Mouse (Mus musculus): Measurements from ENCODE around the gene Rps6ka2.
"Not testable (repeated sequence)": the region's sequence is repeated elsewhere in the genome, so short reads cannot be mapped to it uniquely, and the experiment has no call there.

Rps6ka2 gene

DNA sequence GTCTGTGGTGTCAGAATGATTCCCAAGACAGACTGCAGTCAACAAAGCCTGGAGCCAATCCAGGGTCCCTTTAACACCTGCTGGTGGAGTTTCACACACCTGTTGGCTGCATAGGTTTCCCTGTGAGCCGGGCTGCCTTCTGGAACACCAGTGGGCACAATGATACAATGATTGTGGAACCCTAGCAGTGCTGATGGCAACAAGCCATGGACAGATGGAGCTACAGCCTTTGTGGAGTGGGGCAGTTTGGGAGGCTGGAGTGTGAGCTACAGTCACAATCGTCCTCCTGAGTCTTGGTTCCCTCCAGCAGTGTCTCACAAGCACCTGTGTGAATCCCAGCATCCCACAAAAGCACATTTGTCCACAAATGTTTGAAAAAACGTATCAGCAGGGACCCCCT, 178.8 kb downstream of the Rps6ka2 start:
- in situ Hi-C loops (cut with MboI, MseI) = not testable (repeated sequence)

DNA sequence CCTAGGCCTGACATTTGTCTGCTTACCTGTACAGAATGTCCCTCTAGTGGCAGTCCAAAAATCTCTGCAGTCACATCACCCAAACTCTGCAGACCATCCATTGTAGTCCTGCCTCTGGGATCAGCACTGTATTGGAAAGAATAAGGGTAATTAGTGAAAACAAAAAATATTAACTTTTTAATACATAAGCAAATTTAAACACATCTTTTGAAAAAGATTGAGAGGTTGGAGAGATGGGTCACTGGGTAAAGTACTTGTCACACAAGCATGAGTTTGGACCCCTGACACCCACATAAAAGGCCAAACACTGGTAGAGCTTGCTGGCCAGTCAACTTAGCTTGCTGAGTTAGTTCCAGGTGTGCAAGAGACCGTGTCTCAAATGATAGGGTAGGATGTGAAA, 182.7 kb downstream of the Rps6ka2 start, which contains the start of gene Ttll2:
Ttll2 (minus strand) TSS at position 101 of the 400 bp plus-strand sequence.
- in situ Hi-C loops (cut with MboI, MseI) = not testable (repeated sequence)

Measured in regulatory T cell (primary cell).